Mouse (Mus musculus) liver, postnatal 0 days (tissue): ENCODE data around the gene Kif2a.
"Not testable (repeated sequence)": the region's sequence is repeated elsewhere in the genome, so short reads cannot be mapped to it uniquely, and the experiment has no call there.

Experiments
- CTCF ChIP-seq: sonication (generic); IDR thresholded peaks from 2 replicates; pipeline ENCODE4 v1.5.1; 2016; ENCODE audit warnings: antibody characterized with exemption, low read depth
- EP300 ChIP-seq: IDR thresholded peaks from 2 replicates; pipeline ENCODE4 v1.6.1; 2016; ENCODE audit warnings: antibody characterized with exemption, low read depth, mild to moderate bottlenecking

DNA sequence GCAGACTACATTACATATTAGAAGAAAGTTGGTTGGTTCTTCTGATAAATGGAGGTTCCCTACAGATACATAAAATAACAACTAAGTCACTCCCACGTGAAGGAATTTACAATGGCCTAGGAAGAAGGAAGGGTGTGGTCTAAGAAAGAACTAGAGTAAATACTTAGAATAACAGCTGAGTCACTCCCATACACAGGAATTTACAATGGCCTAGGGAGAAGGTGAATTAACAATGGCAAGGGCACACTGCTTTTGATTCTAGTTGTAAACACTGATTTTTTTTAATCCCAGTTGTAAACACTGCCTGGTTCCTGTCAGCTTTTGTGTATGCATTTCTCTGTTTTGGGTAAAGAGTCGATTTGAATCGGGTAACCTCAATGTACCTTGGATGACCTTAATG, 96.0 kb downstream of the Kif2a start:
- not testable (repeated sequence) for TF ChIP-seq CTCF, EP300
